Mouse (Mus musculus) effector memory CD4-positive, alpha-beta T cell, adult 5 months (primary cell): ENCODE results near the gene Hist1h1d. TPM values are rescaled to one million over a fixed set of nuclear protein-coding genes. Genes with fewer than 3 reads are reported as not detected.

Experiments
- polyA plus RNA-seq: library from polyadenylated mRNA; unstranded; fragments of 100-300 nt; shearing (Covaris generic); gene quantifications from one replicate; pipeline ENCODE4 v1.2.1, GENCODE M21; 2017

Hist1h1d gene
- 0.21 TPM for polyA plus RNA-seq

DNA sequence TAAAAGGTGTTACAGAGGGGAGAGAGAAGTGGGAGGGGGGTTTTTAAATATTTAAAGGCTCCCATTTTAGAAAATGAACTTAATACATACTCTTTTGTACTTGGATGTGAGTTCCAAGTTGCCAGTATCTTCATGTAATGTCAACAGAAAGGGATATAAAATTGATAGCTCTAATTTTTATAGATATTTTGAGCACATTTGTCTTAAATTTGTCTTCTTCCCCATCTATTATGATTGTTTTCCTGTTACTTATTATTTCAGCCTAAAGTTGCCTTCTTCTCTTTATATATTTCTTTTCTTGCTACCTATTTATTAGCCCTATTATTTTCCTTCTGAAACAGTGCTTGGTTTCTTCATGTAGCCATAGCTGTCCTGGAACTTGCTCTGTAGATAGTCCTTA lies at the start of gene Hist1h1d:
Gene Hist1h1d (plus strand): TSS at position 301 of the 400 bp plus-strand sequence.

DNA sequence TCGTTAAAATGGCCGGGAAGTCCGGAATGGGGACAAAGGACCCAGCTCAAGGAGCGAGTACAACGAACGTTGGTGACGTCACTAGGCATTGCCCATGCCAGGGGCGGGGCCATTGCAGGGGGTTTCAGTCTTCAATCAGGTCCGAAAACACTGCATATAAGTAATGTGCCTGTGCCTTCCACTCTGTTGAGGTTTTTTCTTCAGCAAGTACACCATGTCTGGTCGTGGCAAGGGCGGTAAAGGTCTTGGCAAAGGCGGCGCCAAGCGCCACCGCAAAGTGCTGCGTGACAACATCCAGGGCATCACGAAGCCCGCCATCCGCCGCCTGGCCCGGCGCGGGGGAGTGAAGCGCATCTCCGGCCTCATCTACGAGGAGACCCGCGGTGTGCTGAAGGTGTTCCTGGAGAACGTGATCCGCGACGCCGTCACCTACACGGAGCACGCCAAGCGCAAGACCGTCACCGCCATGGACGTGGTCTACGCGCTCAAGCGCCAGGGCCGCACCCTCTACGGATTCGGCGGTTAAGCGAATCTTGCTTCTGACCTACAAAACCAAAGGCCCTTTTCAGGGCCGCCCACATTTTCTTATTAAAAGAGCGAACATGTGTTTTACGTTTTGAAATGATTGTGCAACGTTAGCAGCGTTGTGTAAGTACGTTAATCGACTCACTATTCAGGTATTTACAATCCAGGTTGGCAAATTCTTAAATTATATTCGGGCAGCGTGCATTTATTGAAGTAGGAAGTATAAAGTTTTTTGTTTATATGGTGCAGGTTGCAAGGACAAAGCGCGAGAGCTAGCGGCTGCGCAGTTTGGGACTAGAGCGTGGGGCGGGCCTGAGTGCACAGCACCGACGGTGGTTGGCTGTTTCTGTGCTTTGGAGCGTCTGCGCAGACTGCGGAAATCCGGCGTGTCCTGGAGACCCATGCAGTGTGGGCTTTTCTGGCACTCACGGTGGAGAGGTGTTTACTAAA lies 21.9 kb upstream of the Hist1h1d start, which contains the start of gene Hist1h4h:
Gene Hist1h4h (plus strand): TSS at position 150 of the 975 bp plus-strand sequence.

DNA sequence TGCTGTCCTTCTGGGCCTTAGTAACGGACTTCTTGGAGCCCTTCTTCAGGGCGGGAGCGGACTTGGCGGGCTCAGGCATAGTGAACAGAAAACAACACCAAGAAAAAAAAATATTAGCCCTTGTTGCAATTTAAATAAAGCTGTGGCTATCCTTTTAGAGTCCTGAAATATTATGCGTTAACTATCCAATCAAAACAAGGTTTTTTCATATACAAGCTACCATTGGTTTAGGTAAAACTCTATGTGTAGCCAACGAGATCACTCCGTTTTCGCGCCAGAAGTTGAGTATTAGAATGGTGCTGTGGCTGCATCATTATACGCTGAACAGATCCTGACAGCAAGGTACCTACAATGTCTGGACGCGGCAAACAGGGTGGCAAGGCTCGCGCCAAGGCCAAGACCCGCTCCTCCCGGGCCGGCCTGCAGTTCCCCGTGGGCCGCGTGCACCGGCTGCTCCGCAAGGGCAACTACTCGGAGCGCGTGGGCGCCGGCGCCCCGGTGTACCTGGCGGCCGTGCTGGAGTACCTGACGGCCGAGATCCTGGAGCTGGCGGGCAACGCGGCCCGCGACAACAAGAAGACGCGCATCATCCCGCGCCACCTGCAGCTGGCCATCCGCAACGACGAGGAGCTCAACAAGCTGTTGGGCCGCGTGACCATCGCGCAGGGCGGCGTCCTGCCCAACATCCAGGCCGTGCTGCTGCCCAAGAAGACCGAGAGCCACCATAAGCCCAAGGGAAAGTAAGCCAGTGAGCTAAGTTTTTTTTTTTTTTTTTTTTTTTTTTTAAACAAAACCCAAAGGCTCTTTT lies 19.3 kb upstream of the Hist1h1d start, which contains the start of gene Hist1h2af:
Gene Hist1h2af (plus strand): TSS at position 347 of the 808 bp plus-strand sequence.

DNA sequence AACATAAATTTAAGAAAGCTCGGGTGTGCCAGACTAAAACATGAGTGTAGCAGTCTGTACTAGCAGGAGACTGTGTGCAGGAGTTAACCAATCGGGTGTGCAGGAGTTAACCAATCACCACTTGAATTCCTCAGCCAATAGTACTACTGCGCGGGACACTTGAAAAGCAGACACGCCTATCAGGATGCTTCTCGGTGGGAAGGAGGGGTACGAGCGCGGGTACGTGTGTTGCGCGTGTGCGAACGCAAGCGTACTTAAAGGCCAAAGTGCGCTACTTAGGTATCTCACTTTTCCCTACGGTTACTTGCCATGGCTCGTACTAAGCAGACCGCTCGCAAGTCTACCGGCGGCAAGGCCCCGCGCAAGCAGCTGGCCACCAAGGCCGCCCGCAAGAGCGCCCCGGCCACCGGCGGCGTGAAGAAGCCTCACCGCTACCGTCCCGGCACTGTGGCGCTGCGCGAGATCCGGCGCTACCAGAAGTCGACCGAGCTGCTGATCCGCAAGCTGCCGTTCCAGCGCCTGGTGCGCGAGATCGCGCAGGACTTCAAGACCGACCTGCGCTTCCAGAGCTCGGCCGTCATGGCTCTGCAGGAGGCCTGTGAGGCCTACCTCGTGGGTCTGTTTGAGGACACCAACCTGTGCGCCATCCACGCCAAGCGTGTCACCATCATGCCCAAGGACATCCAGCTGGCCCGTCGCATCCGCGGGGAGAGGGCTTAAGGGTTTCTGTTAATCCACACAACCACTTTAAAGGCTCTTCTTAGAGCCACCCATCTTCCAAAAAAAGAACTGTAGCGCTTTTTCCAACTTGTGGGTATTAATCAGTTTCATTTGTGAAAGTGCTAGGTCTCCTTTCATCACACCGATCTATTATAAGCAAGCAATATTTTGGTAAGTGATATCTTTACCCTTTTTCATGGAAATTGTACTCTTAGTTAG lies 17.7 kb upstream of the Hist1h1d start, which contains the start of gene Hist1h3g:
Gene Hist1h3g (plus strand): TSS at position 286 of the 939 bp plus-strand sequence.

DNA sequence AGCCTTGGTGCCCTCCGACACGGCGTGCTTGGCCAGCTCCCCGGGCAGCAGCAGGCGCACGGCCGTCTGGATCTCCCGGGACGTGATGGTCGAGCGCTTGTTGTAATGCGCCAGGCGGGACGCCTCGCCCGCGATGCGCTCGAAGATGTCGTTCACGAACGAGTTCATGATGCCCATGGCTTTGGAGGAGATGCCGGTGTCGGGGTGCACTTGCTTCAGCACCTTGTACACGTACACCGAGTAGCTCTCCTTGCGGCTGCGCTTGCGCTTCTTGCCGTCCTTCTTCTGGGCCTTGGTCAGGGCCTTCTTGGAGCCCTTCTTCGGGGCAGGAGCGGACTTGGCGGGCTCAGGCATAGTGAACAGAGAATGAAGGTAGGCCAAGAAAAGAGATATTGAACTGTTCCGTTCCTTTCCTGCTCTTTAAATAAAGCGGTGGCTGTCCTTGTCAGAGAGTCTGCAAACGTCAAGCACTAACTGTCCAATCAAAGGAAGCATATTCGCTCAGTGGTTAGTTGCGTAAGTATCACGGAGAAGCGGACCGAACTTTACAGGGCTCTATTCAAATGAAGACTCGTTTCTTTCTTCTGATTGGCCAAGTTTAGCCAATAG lies 10.0 kb upstream of the Hist1h1d start, which contains the start of gene Hist1h2bh:
Gene Hist1h2bh (minus strand): TSS at position 394 of the 609 bp plus-strand sequence.

DNA sequence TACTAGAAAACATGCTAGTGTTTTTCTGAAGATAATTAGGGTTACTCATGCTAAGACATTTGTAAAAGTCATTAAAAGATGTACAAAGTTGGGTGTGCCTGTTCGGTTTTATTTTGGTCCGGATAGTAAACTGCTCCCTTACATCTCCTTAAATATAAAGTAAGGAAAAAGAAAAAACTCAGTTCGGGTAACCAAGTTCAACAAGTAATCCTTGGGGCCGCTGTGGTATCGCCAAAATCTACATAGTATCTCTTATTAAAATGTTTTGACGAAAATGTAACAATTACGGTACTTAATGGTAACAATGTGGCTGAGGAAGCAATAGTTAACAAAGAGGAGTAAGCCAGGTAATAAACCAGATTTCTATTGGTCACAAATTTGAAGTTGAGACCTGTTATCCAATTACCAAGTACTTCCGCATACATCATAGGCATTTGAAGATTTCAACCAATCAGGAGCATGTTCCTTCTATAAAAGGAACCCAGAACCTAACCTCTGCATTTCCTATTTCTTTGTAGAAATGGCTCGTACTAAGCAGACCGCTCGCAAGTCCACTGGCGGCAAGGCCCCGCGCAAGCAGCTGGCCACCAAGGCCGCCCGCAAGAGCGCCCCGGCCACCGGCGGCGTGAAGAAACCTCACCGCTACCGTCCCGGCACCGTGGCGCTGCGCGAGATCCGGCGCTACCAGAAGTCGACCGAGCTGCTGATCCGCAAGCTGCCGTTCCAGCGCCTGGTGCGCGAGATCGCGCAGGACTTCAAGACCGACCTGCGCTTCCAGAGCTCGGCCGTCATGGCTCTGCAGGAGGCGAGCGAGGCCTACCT lies 8.9 kb upstream of the Hist1h1d start, which contains the start of gene Hist1h3f:
Gene Hist1h3f (plus strand): TSS at position 88 of the 822 bp plus-strand sequence.

DNA sequence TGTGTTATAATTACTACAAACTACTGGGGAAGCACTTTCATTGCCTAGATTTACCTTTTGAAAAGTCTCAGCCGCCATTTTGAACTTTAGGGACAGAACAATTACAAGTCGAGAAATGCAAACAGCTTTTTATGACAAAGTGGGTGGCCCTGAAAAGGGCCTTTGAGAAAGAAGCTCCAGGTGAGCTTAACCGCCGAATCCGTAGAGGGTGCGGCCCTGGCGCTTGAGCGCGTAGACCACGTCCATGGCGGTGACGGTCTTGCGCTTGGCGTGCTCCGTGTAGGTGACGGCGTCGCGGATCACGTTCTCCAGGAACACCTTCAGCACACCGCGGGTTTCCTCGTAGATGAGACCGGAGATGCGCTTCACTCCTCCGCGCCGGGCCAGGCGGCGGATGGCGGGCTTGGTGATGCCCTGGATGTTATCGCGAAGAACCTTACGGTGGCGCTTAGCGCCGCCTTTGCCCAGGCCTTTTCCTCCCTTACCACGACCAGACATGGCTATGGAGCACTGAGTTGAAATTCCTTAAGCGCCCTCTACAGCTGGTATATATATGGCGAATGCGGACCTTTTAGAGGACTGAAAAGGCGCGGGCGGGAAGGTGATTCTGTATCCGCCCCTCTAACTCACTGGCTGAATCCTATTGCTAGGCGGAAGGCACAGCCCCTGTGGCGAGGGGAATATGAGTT lies 1.8 kb upstream of the Hist1h1d start, which contains the start of gene Hist1h4f:
Gene Hist1h4f (minus strand): TSS at position 503 of the 689 bp plus-strand sequence.

DNA sequence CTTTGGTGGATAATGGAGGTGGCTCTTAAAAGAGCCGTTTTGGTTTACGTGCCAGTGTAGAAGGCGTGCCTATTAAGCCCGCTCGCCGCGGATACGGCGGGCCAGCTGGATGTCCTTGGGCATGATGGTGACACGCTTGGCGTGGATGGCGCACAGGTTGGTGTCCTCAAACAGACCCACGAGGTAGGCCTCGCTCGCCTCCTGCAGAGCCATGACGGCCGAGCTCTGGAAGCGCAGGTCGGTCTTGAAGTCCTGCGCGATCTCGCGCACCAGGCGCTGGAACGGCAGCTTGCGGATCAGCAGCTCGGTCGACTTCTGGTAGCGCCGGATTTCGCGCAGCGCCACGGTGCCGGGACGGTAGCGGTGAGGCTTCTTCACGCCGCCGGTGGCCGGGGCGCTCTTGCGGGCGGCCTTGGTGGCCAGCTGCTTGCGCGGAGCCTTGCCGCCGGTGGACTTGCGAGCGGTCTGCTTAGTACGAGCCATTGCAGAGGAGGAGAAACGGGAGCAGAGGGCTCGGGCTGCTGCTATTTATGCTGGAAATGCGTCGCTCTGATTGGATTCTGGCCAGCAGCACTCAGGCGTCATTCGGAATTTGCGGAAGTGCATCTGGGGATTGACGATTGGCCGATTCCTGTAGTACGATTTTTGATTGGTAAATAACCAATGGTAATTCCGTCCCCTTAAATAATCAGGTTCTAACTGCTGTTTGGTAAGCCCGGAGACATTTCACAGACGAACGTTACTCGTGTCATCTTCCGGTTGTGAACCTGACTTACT lies 9.0 kb downstream of the Hist1h1d start, which contains the start of gene Hist1h3e:
Gene Hist1h3e (minus strand): TSS at position 487 of the 777 bp plus-strand sequence.

DNA sequence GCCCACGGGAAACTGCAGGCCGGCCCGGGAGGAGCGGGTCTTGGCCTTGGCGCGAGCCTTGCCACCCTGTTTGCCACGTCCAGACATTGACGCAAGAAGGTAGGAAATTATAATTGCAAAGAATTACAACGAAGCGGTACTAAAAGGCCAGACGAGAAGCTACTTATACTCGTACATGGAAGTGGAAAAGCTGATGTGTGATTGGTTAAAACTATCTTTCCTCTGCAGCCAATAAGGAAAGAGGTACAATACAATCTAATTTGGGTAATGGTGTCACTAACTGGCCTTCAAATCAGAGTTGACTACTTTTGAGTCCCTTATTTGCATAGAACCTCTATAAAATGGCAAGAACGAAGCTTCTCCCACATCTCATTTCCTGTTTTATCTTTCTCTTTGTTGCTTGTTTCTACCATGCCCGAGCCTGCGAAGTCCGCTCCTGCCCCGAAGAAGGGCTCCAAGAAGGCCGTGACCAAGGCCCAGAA lies 18.0 kb downstream of the Hist1h1d start, which contains the start of the genes Hist1h2ae and Hist1h2bg:
Gene Hist1h2ae (minus strand): TSS at position 199 of the 482 bp plus-strand sequence.
Gene Hist1h2bg (plus strand): TSS at position 375 of the 482 bp plus-strand sequence.

DNA sequence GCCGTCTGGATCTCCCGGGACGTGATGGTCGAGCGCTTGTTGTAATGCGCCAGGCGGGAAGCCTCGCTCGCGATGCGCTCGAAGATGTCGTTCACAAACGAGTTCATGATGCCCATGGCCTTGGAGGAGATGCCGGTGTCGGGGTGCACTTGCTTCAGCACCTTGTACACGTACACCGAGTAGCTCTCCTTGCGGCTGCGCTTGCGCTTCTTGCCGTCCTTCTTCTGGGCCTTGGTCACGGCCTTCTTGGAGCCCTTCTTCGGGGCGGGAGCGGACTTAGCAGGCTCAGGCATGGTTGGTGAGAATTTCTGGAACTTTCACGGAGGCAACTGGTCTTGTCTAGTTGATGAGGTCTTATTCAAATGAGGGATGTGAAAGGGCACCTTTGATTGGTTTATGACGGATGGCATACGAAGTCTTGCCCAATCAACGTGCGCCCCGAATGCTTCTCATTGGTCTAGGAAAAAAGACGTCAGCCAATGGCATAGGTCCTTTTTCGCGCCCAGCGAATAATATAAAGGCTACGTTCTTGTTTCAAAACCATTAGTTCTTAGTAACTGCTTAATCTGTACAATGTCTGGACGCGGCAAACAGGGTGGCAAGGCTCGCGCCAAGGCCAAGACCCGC lies 20.9 kb downstream of the Hist1h1d start, which contains the start of the genes Hist1h2bf and Hist1h2ad:
Gene Hist1h2bf (minus strand): TSS at position 299 of the 627 bp plus-strand sequence.
Gene Hist1h2ad (plus strand): TSS at position 484 of the 627 bp plus-strand sequence.

DNA sequence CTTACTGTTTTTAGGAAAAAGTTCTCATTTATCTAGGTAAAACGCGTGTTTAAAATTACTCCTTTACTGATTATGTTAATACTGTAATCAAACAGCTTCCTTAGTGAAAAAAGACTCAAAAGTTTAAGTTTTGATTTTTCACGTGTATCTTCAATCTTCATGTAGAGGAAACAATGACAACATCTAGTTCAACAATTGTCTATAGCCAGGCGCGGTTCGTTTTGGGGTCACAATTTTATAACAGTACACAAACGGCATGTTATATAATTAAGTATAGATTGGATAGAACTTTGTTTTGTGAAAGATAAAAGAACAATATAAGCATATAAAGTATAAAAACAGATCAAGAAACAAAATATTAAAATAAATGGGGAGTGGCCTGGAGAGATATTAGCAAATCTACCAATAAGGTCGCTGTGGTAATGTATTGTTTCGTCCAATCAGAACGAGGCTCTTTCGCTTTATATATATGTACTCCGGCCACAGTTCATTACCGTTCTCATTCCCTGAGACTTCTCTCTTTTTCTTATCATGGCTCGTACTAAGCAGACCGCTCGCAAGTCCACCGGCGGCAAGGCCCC lies 22.3 kb downstream of the Hist1h1d start, which contains the start of gene Hist1h3d:
Gene Hist1h3d (plus strand): TSS at position 493 of the 581 bp plus-strand sequence.

DNA sequence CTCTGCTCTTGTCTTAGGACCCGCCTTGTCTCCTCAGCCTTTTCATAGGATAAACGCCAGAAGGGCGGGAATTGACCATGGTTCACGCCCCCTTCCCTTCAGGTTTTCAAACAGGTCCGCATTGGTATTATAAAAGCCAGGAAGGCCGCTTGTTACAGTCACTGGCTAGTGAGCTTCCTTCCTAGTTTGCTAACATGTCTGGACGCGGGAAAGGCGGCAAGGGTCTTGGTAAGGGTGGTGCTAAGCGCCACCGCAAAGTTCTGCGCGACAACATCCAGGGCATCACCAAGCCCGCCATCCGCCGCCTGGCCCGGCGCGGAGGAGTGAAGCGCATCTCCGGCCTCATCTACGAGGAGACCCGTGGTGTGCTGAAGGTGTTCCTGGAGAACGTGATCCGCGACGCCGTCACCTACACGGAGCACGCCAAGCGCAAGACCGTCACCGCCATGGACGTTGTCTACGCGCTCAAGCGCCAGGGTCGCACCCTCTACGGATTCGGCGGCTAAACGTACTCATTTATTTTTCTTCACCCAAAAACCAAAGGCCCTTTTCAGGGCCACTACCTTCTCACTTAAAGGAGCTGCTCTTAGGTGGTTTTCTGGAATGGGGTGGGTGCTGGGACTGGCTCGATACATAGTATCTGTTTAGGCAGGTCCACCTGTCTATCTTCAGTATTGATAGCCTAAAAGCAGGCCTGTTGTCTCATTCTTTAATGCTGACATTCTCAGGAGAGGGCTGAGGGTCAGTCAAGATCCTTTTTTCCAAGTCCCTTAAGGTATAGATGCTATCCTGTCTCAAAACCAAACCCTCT lies 28.6 kb downstream of the Hist1h1d start, which contains the start of gene Hist1h4d:
Gene Hist1h4d (plus strand): TSS at position 191 of the 811 bp plus-strand sequence.

